Mouse (Mus musculus) erythroblast, embryonic 14.5 days (primary cell): ENCODE results near the gene Itga7.

Source experiments
- GATA1 ChIP-seq: IDR thresholded peaks from 2 replicates; pipeline ENCODE4 v1.6.1; 2012; ENCODE audit warnings: low read length, inconsistent platforms, mixed read lengths
- TAL1 ChIP-seq: IDR thresholded peaks from 3 replicates; pipeline ENCODE4 v1.6.1; 2012; ENCODE audit warnings: low read length, inconsistent platforms, mixed read lengths

- no peak for TF ChIP-seq TAL1
- no peak for TF ChIP-seq GATA1
Measured at GRCm38 (mm10) chr10:128918246-128918645, 15.4 kb upstream of the Itga7 start.
